Mouse (Mus musculus) embryonic fibroblast, embryonic 13.5 days (primary cell): ENCODE results near the gene Sowaha.

Source experiments
- CTCF ChIP-seq: IDR thresholded peaks from 2 replicates; pipeline ENCODE4 v1.5.1; 2011; ENCODE audit warnings: mild to moderate bottlenecking, control low read depth, low read length, moderate library complexity, borderline replicate concordance; ENCODE audit not compliant: insufficient read depth
- POLR2A ChIP-seq: IDR thresholded peaks from 2 replicates; pipeline ENCODE4 v1.6.1; 2011; ENCODE audit warnings: low read depth, mild to moderate bottlenecking, control low read depth, low read length, moderate library complexity

DNA sequence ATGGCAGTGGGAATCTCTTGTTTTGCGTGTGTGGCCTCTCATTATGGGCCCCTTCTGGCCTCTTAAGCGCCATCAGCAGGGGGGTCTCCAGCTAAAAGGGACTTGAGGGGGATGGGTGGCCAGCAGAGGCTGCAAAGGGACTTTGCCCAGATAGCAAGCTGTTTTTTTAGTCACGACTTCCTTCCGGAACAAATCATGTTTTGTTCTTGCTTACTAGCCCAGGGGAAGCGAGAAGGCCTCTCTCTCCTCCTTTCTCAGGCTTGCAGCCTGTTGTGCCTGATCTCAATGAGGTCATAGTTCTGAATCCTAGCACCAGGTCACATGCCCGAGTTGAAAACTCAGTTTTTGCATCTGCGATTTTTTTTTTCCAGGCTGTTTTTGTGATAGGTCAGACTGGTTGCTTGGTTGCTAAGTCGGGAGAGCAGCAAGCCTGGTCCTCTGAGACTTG, 11.9 kb upstream of the Sowaha start:
- TF ChIP-seq POLR2A (no peak), CTCF (no peak)
